Mouse (Mus musculus): ENCODE measurements at regions not wholly inside any gene's neighbourhood (a gene's known extent, or its start where the extent isn't known, plus 50 kb on each side); places are given as distances from the start of the nearest gene placed in this dataset.

DNA sequence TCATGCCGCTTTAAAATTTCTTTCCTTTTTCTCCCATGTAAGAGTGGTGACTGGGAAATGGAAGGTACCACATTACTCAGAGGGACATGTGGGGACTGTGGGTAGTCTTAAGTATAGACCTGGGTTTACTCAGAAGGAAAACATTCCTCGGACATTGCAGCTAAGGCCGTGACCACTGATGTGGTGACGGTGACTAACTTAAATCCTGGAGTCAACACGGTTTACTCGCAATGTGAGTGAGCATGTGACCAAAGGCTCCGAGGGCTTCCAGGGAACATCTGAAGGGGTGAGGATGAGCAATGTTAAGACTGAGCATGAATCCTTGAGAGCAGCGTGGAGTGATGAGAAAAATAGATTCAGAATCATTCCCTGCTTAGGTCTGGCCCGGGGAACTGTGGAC is 133.1 kb upstream of the Adamts5 start:
- ATAC-seq (ENCODE audit: insufficient read depth): no peak
- no peaks in the 10 kb centered on the region for H3K27me3 ChIP-seq
- no peaks in the 10 kb centered on the region for H3K4me1 ChIP-seq (replicated peaks)
- no peak overlapping the region for H3K9ac ChIP-seq
- no peak overlapping the region for H3K27ac ChIP-seq (replicated peaks)
- no peaks in the 10 kb centered on the region for H3K9me3 ChIP-seq (replicated peaks)
- WGBS (ENCODE audit: insufficient replicate concordance): 79% methylated on average over 9 of the region's 9 CpGs
- H3K4me2 ChIP-seq: no peak overlapping the region
- no peak overlapping the region for H3K4me3 ChIP-seq (replicated peaks)
- no peaks in the 10 kb centered on the region for H3K36me3 ChIP-seq (replicated peaks)

- H3K9me3 ChIP-seq (replicated peaks): no peaks in the 10 kb centered on the region
- no peaks in the 10 kb centered on the region for H3K36me3 ChIP-seq (replicated peaks)
- no peak overlapping the region for H3K9ac ChIP-seq
- 45% methylated on average over 2 of the region's 2 CpGs for WGBS (ENCODE audit: insufficient replicate concordance)
- H3K4me3 ChIP-seq (replicated peaks): no peak overlapping the region
- ATAC-seq (ENCODE audit: insufficient read depth): no peak
- H3K27me3 ChIP-seq: no peaks in the 10 kb centered on the region
- no peak overlapping the region for H3K4me2 ChIP-seq
- H3K27ac ChIP-seq (replicated peaks): no peak overlapping the region
- no peaks in the 10 kb centered on the region for H3K4me1 ChIP-seq (replicated peaks)
Observed at GRCm38 (mm10) chr16:86027700-86028099, 126.1 kb upstream of the Adamts5 start.

DNA sequence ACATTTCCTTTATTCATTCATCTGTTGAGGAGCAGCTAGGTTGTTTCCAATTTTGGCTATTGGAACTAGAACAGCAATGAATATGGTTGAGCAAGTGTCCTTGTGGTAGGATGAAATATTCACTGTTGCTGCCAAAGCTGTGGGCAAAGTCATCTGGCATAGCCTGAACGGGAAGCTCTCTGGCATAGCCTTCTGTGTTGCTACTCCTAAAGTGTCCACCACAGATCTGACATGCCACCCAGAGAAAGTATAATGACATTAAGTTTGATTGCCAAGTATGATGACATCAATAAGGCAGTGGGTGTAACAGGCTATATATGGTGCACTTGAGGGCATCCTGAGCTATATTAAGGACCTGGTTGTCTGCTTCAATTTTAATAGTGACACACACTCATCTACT is 113.7 kb upstream of the Adamts5 start:
- H3K9ac ChIP-seq: no peak overlapping the region
- no peaks in the 10 kb centered on the region for H3K27me3 ChIP-seq
- H3K4me3 ChIP-seq (replicated peaks): no peak overlapping the region
- H3K4me1 ChIP-seq (replicated peaks): no peaks in the 10 kb centered on the region
- no peaks in the 10 kb centered on the region for H3K36me3 ChIP-seq (replicated peaks)
- 50% methylated on average over 1 of the region's 1 CpGs for WGBS (ENCODE audit: insufficient replicate concordance)
- H3K27ac ChIP-seq (replicated peaks): no peak overlapping the region
- ATAC-seq (ENCODE audit: insufficient read depth): no peak
- no peaks in the 10 kb centered on the region for H3K9me3 ChIP-seq (replicated peaks)
- H3K4me2 ChIP-seq: no peak overlapping the region

DNA sequence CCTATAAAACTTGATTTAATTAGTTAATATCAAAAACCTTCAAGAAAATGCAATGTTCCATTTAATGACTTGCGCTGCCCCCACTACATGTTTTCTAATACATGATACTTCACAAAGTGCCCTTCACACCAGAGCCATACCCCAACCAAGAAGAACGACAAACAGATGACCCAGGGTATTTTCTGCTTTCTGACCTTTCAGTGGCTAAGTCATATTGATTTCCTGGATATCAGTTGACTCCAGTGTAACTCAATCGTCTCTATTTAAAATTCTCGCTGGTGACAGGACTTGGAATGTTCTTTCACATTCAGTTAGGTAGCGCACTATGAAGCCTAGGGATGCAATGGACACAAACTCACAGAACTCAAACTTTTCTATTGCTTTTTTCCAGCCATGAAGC is 109.4 kb upstream of the Adamts5 start:
- no peaks in the 10 kb centered on the region for H3K4me1 ChIP-seq (replicated peaks)
- H3K9me3 ChIP-seq (replicated peaks): no peaks in the 10 kb centered on the region
- no peak for ATAC-seq (ENCODE audit: insufficient read depth)
- no peak overlapping the region for H3K27ac ChIP-seq (replicated peaks)
- no peak overlapping the region for H3K9ac ChIP-seq
- no peak overlapping the region for H3K4me3 ChIP-seq (replicated peaks)
- H3K36me3 ChIP-seq (replicated peaks): no peaks in the 10 kb centered on the region
- no peak overlapping the region for H3K4me2 ChIP-seq
- no peaks in the 10 kb centered on the region for H3K27me3 ChIP-seq
- WGBS (ENCODE audit: insufficient replicate concordance): 64% methylated on average over 5 of the region's 5 CpGs

DNA sequence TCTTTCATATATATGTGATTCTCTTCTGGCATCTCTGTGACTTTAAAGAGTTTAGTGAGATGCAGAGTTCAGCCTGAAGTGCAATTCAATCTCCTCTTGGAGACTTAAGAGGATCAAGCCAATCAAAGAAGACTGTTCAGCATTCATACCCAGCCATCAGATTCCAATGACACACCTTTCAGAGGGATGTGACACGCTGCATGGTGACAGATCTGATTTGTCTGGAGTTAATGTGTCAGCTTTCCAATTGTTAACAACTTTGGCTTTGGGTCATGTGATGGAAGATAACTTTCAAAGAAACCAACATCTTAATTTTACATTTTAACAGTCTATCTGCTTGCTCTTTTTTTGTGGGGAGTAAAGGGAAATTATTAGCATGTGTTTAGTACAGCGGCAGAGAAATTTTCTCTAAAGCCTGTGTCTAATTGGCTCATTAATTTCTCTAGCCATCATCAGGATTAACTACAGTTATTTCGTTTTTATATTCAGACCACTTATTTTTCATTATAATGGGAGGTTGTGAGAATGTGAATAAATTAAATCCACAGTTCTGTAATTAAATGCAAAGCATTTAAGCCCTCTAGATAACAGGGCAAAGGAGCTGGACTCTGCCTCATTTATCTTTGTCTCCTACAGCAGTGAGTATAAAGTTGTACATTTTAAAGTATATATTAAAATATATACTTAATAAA is 108.2 kb upstream of the Adamts5 start:
- H3K27me3 ChIP-seq: no peaks in the 10 kb centered on the region
- no peak for ATAC-seq (ENCODE audit: insufficient read depth)
- no peak overlapping the region for H3K4me2 ChIP-seq
- no peaks in the 10 kb centered on the region for H3K36me3 ChIP-seq (replicated peaks)
- H3K27ac ChIP-seq (replicated peaks): no peak overlapping the region
- H3K4me1 ChIP-seq (replicated peaks): no peaks in the 10 kb centered on the region
- H3K9ac ChIP-seq: no peak overlapping the region
- no peak overlapping the region for H3K4me3 ChIP-seq (replicated peaks)
- WGBS (ENCODE audit: insufficient replicate concordance): 49% methylated on average over 3 of the region's 3 CpGs
- H3K9me3 ChIP-seq (replicated peaks): no peaks in the 10 kb centered on the region

DNA sequence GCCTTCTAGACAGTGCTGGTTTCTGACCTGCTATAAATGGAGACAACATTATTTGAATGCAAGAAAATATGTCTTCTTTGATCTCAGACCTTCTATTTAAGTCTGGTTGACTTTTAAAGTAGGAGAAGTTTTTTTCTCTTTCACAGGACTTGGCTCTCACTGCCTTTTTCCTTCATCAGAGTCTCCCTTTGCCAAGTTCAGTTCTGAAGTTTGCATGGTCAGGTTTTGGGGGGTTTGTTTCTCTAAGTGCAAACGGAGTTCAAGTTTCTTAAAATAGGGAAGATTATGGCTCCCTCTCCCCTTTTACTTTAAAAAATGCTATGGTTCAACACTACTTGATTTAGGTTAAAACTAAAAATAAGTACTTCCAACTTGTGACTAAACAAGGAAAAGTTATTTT is 106.2 kb upstream of the Adamts5 start:
- WGBS (ENCODE audit: insufficient replicate concordance): 52% methylated on average over 1 of the region's 1 CpGs

DNA sequence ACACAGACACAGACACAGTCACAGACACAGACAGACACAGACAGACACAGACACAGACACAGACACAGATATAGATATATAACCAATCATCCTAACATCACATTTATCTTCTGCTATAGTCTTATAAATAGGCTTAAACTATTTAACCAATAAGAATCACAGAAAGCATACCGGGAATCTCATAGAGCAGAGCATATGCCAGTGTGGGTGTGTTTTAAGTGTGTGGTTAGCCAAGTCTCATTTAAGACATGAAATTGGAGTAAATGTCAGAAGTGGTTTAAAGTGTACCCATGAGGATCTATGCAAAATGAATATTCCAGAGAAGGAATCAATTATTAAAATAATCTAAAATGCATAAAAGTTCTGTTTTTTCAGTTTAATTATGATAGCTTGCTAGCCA is 99.2 kb upstream of the Adamts5 start:
- Histone ChIP-seq H3K9ac (no peak overlapping the region), H3K36me3 (replicated peaks) (no peaks in the 10 kb centered on the region), H3K4me1 (replicated peaks) (no peaks in the 10 kb centered on the region), H3K4me3 (replicated peaks) (no peak overlapping the region), H3K27ac (replicated peaks) (no peak overlapping the region), H3K9me3 (replicated peaks) (no peaks in the 10 kb centered on the region), H3K4me2 (no peak overlapping the region), H3K27me3 (no peaks in the 10 kb centered on the region)
- WGBS (ENCODE audit: insufficient replicate concordance): 69% methylated on average over 1 of the region's 1 CpGs
- no peak for ATAC-seq (ENCODE audit: insufficient read depth)

More for the DNA sequence above, 106.2 kb upstream of the Adamts5 start:
- H3K4me1 ChIP-seq (replicated peaks): no peaks in the 10 kb centered on the region
- no peaks in the 10 kb centered on the region for H3K36me3 ChIP-seq (replicated peaks)
- no peak for ATAC-seq (ENCODE audit: insufficient read depth)
- no peak overlapping the region for H3K27ac ChIP-seq (replicated peaks)
- H3K27me3 ChIP-seq: no peaks in the 10 kb centered on the region
- no peak overlapping the region for H3K4me2 ChIP-seq
- no peak overlapping the region for H3K4me3 ChIP-seq (replicated peaks)
- no peaks in the 10 kb centered on the region for H3K9me3 ChIP-seq (replicated peaks)
- H3K9ac ChIP-seq: no peak overlapping the region

DNA sequence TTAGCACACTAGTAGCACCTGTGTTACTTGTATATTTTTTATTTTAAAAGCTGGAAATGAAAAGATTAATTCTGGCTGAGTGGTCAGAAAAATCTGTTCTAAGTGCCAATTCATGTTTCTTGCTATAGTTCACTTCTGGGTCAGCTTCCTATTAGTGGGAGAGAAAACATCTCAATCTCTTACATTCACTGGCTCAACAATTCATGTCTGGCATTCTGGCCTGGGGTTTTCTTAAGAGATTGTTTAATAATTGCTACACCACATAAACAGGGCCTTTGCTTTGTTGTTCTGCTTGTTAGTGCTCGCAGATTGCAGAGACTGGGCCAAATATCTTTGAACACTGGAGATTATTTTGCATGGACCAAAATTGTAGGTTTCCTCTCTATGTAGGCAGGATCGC is 84.2 kb upstream of the Adamts5 start:
- Histone ChIP-seq H3K36me3 (replicated peaks) (no peaks in the 10 kb centered on the region), H3K4me2 (no peak overlapping the region), H3K4me3 (replicated peaks) (no peak overlapping the region), H3K27ac (replicated peaks) (no peak overlapping the region), H3K9ac (no peak overlapping the region), H3K27me3 (no peaks in the 10 kb centered on the region), H3K4me1 (replicated peaks) (no peaks in the 10 kb centered on the region), H3K9me3 (replicated peaks) (no peaks in the 10 kb centered on the region)
- no peak for ATAC-seq (ENCODE audit: insufficient read depth)
- WGBS (ENCODE audit: insufficient replicate concordance): 48% methylated on average over 2 of the region's 2 CpGs

GRCm38 (mm10) chr16:85977102-85977501 is 75.5 kb upstream of the Adamts5 start:
- Histone ChIP-seq H3K27ac (replicated peaks) (no peak overlapping the region), H3K27me3 (no peaks in the 10 kb centered on the region), H3K4me2 (no peak overlapping the region), H3K4me3 (replicated peaks) (no peak overlapping the region), H3K4me1 (replicated peaks) (no peaks in the 10 kb centered on the region), H3K9me3 (replicated peaks) (no peaks in the 10 kb centered on the region), H3K9ac (no peak overlapping the region), H3K36me3 (replicated peaks) (no peaks in the 10 kb centered on the region)
- 65% methylated on average over 2 of the region's 2 CpGs for WGBS (ENCODE audit: insufficient replicate concordance)
- ATAC-seq (ENCODE audit: insufficient read depth): no peak

DNA sequence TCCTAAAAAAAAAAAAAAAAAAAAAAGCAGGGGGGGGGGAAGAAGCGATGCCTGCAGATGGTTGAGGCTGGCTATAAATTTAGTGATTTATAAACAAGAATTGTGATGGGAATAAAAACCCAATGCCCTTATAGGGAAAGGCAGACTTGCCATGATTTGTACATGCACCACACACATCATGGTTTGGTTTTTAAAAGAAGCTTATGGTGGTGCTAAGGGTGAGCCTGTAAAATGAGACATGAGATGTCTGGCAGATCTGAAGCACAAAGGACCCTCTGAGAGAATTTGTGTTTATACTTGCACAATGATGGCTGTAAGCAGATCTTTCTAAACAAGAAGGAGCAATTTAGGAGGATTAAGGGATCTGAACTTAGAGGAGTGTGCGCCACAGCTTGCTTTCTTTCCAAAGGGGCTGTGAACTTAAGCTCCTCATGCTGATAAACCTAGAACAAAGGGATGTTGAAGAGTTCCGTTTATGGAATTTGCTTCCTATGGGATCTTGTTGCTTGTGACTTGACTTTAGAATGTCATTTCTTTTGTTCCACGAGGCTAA is 65.3 kb upstream of the Adamts5 start:
- Histone ChIP-seq H3K9me3 (replicated peaks) (no peaks in the 10 kb centered on the region), H3K4me1 (replicated peaks) (no peaks in the 10 kb centered on the region), H3K4me3 (replicated peaks) (no peak overlapping the region), H3K9ac (no peak overlapping the region), H3K36me3 (replicated peaks) (no peaks in the 10 kb centered on the region), H3K4me2 (no peak overlapping the region), H3K27ac (replicated peaks) (no peak overlapping the region), H3K27me3 (no peaks in the 10 kb centered on the region)
- 48% methylated on average over 4 of the region's 4 CpGs for WGBS (ENCODE audit: insufficient replicate concordance)
- no peak for ATAC-seq (ENCODE audit: insufficient read depth)

GRCm38 (mm10) chr16:85966251-85966650 is 64.6 kb upstream of the Adamts5 start:
- no peaks in the 10 kb centered on the region for H3K27me3 ChIP-seq
- no peaks in the 10 kb centered on the region for H3K4me1 ChIP-seq (replicated peaks)
- no peak overlapping the region for H3K27ac ChIP-seq (replicated peaks)
- WGBS (ENCODE audit: insufficient replicate concordance): 66% methylated on average over 4 of the region's 4 CpGs
- H3K9ac ChIP-seq: no peak overlapping the region
- H3K9me3 ChIP-seq (replicated peaks): no peaks in the 10 kb centered on the region
- ATAC-seq (ENCODE audit: insufficient read depth): no peak
- H3K4me3 ChIP-seq (replicated peaks): no peak overlapping the region
- H3K4me2 ChIP-seq: no peak overlapping the region
- no peaks in the 10 kb centered on the region for H3K36me3 ChIP-seq (replicated peaks)
